Mouse (Mus musculus): ENCODE data around the gene Itpr2. TPM values are rescaled to one million over a fixed set of nuclear protein-coding genes. Genes with fewer than 3 reads are reported as not detected.

Itpr2 gene
- 10 to 100 TPM; 12.3 to 15.4 TPM for total RNA-seq (2021)
- long read RNA-seq, experiment 1, partial matches to known transcripts: 1 of 3 reads
- long read RNA-seq, experiment 1, other reads (novel, unspliced or antisense): 2 of 3 reads
- long read RNA-seq, experiment 2, full-length matches to known transcripts: 2 of 6 reads
- long read RNA-seq, experiment 2, partial matches to known transcripts: 4 of 6 reads
- long read RNA-seq, experiment 2, other reads (novel, unspliced or antisense): 0 of 6 reads

DNA sequence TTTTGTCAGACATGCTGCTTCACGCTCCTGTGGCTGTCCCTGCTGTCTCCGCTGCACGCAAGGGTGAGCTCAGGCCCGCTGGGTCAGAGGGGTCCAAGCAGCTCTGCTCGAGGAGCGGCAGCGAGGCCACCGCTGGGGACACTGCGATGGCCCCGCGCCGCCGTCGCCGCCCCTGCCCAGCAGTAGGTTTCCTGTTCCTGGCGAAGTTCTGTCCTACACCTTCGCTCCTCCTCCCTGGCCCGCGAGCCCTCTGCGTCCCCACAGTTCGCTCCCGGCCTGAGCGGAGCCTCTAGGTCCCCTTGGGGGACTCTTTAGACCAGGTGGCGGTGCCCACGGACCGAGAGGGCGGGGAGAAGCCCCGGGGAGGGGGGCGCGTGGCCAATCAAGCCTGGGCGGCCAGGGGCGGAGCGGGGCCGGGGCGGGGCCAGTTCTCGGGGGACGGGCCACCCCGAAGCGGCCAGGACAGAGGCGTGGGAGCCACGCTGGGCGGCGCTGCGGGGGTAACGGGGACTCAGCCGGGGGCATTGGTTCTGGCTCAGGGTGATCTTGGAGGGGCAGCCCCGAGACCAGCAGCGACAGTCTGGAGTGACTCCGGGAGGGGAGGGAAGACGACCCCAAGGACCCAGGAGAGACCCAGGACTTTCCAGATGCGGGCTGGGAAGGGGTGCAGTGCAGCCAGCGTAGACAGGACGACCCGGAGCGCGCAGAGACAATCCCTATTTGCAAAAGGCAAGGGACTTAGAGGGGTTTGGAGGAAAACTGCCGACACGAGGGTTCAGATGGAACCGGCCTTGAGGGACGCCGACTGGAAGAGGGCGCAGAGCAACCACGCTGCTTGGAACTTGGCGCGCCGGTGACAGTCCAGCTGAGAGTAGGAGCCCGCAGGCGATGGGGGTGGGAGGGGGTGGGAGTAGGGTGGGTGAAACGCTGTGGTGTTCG lies at the start of gene Itpr2:
TSS of gene Itpr2 (minus strand) at position 358 of the 939 bp plus-strand sequence.
- peak; percentile 16; the same call in 1 of the 2 replicates for TF ChIP-seq CTCF (IDR thresholded peaks at IDR 0.05)
- peak within 1 kb of the TSS; percentile 60 for H3K4me3 ChIP-seq
- DNase-seq (ENCODE audit: extremely low spot score in 1 of 2, low spot score in 2 of 2): peak; percentile 67 to 76
- H3K27ac ChIP-seq: peak within 1 kb of the TSS; percentile 85
- intact Hi-C loops (cut with DNase I): loop anchor here (5.0 kb wide), 4 partner anchors 45 to 90 kb away; partner anchors contain the start of genes Fgfr1op2 and Ints13

DNA sequence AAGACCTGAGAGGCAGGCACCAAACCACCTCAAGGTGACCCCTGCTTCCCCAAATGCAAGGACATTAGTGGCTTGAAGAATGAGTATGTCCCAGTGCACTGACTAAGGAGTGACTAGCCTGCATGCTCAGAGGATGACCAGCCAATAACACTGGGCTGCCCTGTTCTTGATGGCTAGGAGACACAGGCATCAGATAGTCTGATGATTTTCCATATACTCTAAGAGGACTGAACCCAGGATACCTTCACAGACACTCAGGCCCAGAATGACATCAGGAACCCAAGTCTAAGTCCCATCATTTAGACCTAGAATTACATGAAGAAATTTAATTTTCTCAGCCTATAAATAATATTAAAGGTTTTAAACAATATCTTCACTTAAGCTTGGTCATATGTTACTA lies 49.3 kb upstream of the Itpr2 start:
- intact Hi-C loops (cut with DNase I): no loop called here

DNA sequence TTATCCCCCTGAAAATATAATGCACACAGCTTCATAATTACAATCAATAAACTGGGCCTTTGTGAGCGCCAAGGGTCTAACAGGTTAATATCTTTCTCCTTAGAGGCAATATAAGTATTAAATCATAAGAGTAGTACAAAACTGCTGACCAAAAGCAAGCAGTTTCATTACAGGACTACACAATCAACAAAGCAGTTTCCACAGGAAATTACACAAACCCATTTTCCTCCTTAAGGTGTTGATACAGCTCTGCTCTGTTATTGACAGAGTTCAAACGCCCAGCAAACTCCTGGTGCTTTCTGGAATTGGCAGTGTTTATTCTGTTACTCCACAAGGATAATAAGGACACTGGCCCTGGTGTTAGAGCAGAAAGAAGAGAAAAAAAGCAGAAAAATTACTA lies 48.4 kb upstream of the Itpr2 start:
- H3K27ac ChIP-seq: no peak overlapping the region
- no peak for DNase-seq (ENCODE audit: extremely low spot score in 1 of 2, low spot score in 2 of 2)
- H3K4me3 ChIP-seq: no peak overlapping the region
- intact Hi-C loops (cut with DNase I): no loop called here
- TF ChIP-seq CTCF (IDR thresholded peaks at IDR 0.05): no peak

More for the DNA sequence above, 49.3 kb upstream of the Itpr2 start:
- Histone ChIP-seq H3K27ac (no peak overlapping the region), H3K4me3 (no peak overlapping the region)
- no peak for DNase-seq (ENCODE audit: extremely low spot score in 1 of 2, low spot score in 2 of 2)
- TF ChIP-seq CTCF (IDR thresholded peaks at IDR 0.05): no peak

DNA sequence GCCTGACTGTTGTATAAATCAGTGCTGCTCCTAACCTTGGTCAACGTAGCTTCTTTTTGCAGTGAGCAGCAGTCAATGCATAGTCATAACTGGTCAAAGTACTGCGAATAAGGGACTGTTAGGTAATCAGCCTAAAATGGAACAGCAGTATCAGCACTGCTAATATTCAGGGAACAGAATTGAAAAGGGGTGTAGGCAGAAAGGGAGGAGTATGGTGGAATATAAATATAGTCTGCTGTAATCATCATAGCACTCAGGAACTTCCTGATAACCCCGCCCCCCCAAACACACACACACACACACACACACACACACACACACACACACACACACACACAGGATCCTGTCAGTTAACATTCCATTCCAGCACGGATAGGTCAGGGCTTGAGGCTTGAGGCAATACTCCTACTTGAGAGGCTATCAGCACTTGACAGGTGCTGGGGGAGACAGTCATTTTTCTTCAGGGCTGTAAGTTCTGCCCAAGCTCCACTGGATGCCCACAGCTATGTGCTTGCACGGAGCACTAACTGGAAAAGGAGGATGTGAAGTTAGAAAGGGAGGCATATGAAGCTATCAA lies 43.4 kb upstream of the Itpr2 start:
- intact Hi-C loops (cut with DNase I): loop anchor here (5.0 kb wide), 1 partner anchor 133 kb away; no protein-coding TSS in a partner anchor
- TF ChIP-seq CTCF (IDR thresholded peaks at IDR 0.05): no peak
- Histone ChIP-seq H3K27ac (no peak overlapping the region), H3K4me3 (no peak overlapping the region)
- DNase-seq (ENCODE audit: extremely low spot score in 1 of 2, low spot score in 2 of 2): no peak

- no peak overlapping the region for H3K27ac ChIP-seq
- intact Hi-C loops (cut with DNase I): loop anchor here (5.0 kb wide), 1 partner anchor 132 kb away; no protein-coding TSS in a partner anchor
- DNase-seq (ENCODE audit: extremely low spot score in 1 of 2, low spot score in 2 of 2): no peak
- no peak overlapping the region for H3K4me3 ChIP-seq
- peak; percentile 32 for TF ChIP-seq CTCF (IDR thresholded peaks at IDR 0.05)
Measured at GRCm38 (mm10) chr6:146544622-146545021, 42.6 kb upstream of the Itpr2 start.

GRCm38 (mm10) chr6:146540386-146540785 lies 38.4 kb upstream of the Itpr2 start:
- intact Hi-C loops (cut with DNase I): no loop called here
- no peak overlapping the region for H3K4me3 ChIP-seq
- no peak for TF ChIP-seq CTCF (IDR thresholded peaks at IDR 0.05)
- H3K27ac ChIP-seq: no peak overlapping the region
- no peak for DNase-seq (ENCODE audit: extremely low spot score in 1 of 2, low spot score in 2 of 2)

GRCm38 (mm10) chr6:146538661-146539060 lies 36.6 kb upstream of the Itpr2 start:
- intact Hi-C loops (cut with DNase I): no loop called here
- Histone ChIP-seq H3K27ac (no peak overlapping the region), H3K4me3 (no peak overlapping the region)
- no peak for TF ChIP-seq CTCF (IDR thresholded peaks at IDR 0.05)
- DNase-seq (ENCODE audit: extremely low spot score in 1 of 2, low spot score in 2 of 2): no peak

GRCm38 (mm10) chr6:146538071-146538470 lies 36.0 kb upstream of the Itpr2 start:
- intact Hi-C loops (cut with DNase I): no loop called here
- H3K4me3 ChIP-seq: no peak overlapping the region
- TF ChIP-seq CTCF (IDR thresholded peaks at IDR 0.05): no peak
- no peak overlapping the region for H3K27ac ChIP-seq
- DNase-seq (ENCODE audit: extremely low spot score in 1 of 2, low spot score in 2 of 2): no peak

GRCm38 (mm10) chr6:146537111-146537510 lies 35.1 kb upstream of the Itpr2 start:
- Histone ChIP-seq H3K27ac (no peak overlapping the region), H3K4me3 (no peak overlapping the region)
- no peak for DNase-seq (ENCODE audit: extremely low spot score in 1 of 2, low spot score in 2 of 2)
- intact Hi-C loops (cut with DNase I): no loop called here
- TF ChIP-seq CTCF (IDR thresholded peaks at IDR 0.05): no peak

DNA sequence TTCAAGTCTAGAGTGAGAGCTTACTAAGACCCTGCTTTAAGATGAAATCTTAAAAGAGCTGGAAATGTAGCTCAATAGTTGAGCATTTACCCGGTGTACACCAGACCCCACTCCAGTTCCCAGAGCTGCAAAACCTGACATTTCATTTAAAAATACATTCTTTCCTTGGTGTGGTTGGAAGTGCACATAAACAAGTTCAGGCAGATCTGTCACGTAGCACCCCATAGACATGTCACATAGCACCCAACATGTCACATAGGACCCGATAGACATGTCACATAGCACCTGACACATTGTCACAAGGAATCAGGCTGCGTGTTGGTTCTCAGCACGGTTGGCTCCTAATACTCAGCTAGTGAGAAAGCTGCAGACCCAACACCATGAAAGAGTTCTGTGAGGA lies 33.5 kb upstream of the Itpr2 start:
- intact Hi-C loops (cut with DNase I): no loop called here
- TF ChIP-seq CTCF (IDR thresholded peaks at IDR 0.05): no peak
- Histone ChIP-seq H3K27ac (no peak overlapping the region), H3K4me3 (no peak overlapping the region)
- no peak for DNase-seq (ENCODE audit: extremely low spot score in 1 of 2, low spot score in 2 of 2)

- no peak for DNase-seq (ENCODE audit: extremely low spot score in 1 of 2, low spot score in 2 of 2)
- intact Hi-C loops (cut with DNase I): no loop called here
- H3K27ac ChIP-seq: no peak overlapping the region
- no peak for TF ChIP-seq CTCF (IDR thresholded peaks at IDR 0.05)
- H3K4me3 ChIP-seq: no peak overlapping the region
Measured at GRCm38 (mm10) chr6:146533146-146533545, 31.1 kb upstream of the Itpr2 start.

DNA sequence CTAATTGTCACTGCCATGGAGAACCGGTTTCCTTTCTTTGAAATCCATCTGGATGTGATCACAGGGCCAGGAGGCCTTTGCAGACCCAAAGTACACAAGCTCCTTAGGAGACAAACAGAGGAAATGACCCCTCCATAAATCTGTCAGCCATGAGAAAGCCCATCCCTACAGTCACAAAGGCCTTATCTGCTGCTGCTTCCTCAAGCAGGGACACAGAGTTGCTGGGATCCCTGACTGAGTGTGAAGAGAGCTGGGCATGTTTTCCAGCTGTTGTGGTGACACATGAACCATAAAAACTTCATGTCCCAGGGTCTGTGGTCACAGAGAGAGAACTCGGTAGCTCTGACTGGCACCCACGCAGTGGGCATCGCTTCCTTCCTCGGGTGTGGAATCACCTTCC lies 28.7 kb upstream of the Itpr2 start:
- DNase-seq (ENCODE audit: extremely low spot score in 1 of 2, low spot score in 2 of 2): no peak
- H3K4me3 ChIP-seq: no peak overlapping the region
- no peak overlapping the region for H3K27ac ChIP-seq
- intact Hi-C loops (cut with DNase I): no loop called here
- no peak for TF ChIP-seq CTCF (IDR thresholded peaks at IDR 0.05)

Data from left cerebral cortex, adult 2 months (tissue).